Mouse (Mus musculus) G1E (cell line): Measurements from ENCODE around the gene Cfap69.

Source experiments
- CTCF ChIP-seq: IDR thresholded peaks from 2 replicates; pipeline ENCODE4 v1.5.1; 2012; ENCODE audit warnings: low read depth, low read length, inconsistent platforms, mixed read lengths
- GATA1 ChIP-seq: IDR thresholded peaks from 2 replicates; pipeline ENCODE4 v1.6.1; 2012; ENCODE audit warnings: borderline replicate concordance, low read length, inconsistent platforms, mixed read lengths
- GATA2 ChIP-seq: IDR thresholded peaks from 2 replicates; pipeline ENCODE4 v1.6.1; 2012; ENCODE audit warnings: low read depth, low read length, inconsistent platforms, borderline replicate concordance
- POLR2AphosphoS5 ChIP-seq: IDR thresholded peaks from 2 replicates; pipeline ENCODE4 v1.6.1; 2012; ENCODE audit warnings: low read depth, low read length, inconsistent platforms; ENCODE audit not compliant: insufficient replicate concordance
- TAL1 ChIP-seq: conservative IDR thresholded peaks from 2 replicates; pipeline ENCODE4 v1.6.1; 2012; ENCODE audit warnings: low read depth, low read length, inconsistent platforms, mixed read lengths

DNA sequence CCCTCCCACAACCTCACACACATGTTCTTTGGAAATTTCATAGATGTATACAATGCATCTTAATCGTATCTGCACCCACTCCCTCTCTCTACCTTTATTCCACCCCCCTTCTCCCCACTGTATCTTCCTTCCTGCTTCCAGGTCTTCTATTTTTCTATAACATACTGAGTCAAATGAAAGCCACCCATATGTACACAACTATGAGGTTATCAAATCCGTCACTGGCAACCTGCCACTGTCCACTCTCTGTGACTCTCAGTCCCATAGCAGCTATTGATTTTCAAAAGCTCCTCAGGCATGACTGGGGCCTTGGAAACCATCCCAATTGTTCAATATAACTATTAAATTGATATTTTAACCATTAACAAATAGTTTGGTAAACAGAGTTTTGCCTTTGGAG lies 6.1 kb downstream of the Cfap69 start:
- TF ChIP-seq CTCF (no peak), GATA1 (no peak), POLR2AphosphoS5 (no peak), TAL1 (no peak), GATA2 (no peak)
